Mouse (Mus musculus): Measurements from ENCODE around the gene Ing5. TPM values are rescaled to one million over a fixed set of nuclear protein-coding genes. Genes with fewer than 3 reads are reported as not detected.
"Not testable (repeated sequence)": the region's sequence is repeated elsewhere in the genome, so short reads cannot be mapped to it uniquely, and the experiment has no call there.

The Ing5 gene
- polyA plus RNA-seq (2016; fragmentation: Nextera tagmentation; extraction: Ambion mirVana) = 16.6 and 16.9 TPM in 2 replicates

DNA sequence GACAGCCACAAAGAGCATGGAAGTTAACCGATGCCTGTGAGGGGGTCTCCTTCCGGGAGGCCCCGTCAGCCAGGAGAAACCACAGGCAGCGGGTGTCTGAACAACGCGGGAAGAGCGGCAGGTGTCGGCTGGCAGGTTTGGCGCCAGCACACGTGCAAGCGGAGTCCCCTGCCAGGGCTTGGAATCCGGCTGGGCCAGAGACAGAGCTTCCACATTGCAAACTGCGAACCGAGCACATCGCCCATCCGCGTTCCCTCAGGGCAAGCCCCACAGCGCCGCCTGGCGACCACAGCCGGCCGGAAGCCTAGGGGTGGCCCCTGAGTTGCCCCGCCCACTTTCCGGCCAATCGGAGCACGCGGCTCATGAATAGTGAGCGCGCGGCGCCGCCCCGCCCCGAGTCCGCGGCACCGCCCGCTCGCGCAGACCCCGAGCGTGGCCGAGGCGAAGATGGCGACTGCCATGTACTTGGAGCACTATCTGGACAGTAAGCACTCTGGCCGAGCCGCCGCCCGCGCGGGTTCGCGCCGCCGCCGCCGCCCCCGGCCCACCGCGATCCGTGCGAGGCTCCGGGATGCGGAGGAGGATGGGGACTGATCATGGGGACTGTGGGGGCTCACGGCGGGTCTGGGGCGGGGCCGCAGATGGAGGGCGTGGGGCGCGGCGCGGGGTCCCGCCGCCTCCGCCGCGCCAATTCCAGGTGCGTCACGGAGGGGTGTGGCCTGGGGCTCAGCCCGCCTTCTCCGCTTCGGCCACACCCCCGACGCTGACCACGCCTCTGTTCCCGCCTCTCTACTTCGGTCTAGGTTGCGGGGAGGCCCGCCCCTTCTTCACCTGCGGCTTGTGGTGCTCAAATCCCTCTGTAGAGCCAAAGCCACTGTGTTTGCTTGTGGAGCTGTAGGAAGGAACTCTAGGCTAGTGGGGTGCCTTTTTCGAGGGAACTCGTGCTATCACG, at the start of gene Ing5:
Gene Ing5 (plus strand): TSS at position 410 of the 952 bp plus-strand sequence.
- H3K4me3 ChIP-seq = peak within 1 kb of the TSS; percentile 73
- H3K27ac ChIP-seq (ENCODE audit: poor library complexity, severe bottlenecking) = peak within 1 kb of the TSS; percentile 97
- peak; percentile 96 for ATAC-seq (ENCODE audit: insufficient number of reproducible peaks, low FRiP score)

GRCm38 (mm10) chr1:93754573-93755290, 49.0 kb upstream of the Ing5 start, which contains the start of gene Thap4:
TSS of gene Thap4 (minus strand) at chr1:93754864.
- Histone ChIP-seq H3K9ac (peak within 1 kb of the TSS; percentile 88), H3K27ac (ENCODE audit: poor library complexity, severe bottlenecking) (peak within 1 kb of the TSS; percentile 77), H3K4me1 (replicated peaks) (peaks cover 16% of the 10 kb centered on the region), H3K4me2 (peak within 1 kb of the TSS; percentile 91), H3K4me3 (peak within 1 kb of the TSS; percentile 74), H3K27me3 (replicated peaks) (no peaks in the 10 kb centered on the region), H3K9me3 (replicated peaks) (no peaks in the 10 kb centered on the region), H3K36me3 (peaks cover 10% of the 10 kb centered on the region)
- WGBS = under 1% methylated on average over 117 of the region's 121 CpGs
- peak; percentile 92 for ATAC-seq (ENCODE audit: insufficient number of reproducible peaks, low FRiP score)

More for the DNA sequence above, at the start of gene Ing5:
- no peaks in the 10 kb centered on the region for H3K27me3 ChIP-seq (replicated peaks)
- WGBS = under 1% methylated on average over 87 of the region's 94 CpGs
- H3K9me3 ChIP-seq (replicated peaks) = no peaks in the 10 kb centered on the region
- H3K36me3 ChIP-seq = peaks cover 43% of the 10 kb centered on the region
- H3K9ac ChIP-seq = peak within 1 kb of the TSS; percentile 85
- H3K4me2 ChIP-seq = peak within 1 kb of the TSS; percentile 84
- peaks cover 32% of the 10 kb centered on the region for H3K4me1 ChIP-seq (replicated peaks)

- Histone ChIP-seq H3K9me3 (replicated peaks) (no peaks in the 10 kb centered on the region), H3K4me3 (peak overlapping the region; percentile 74), H3K27ac (ENCODE audit: poor library complexity, severe bottlenecking) (peak overlapping the region; percentile 77), H3K4me2 (peak overlapping the region; percentile 91), H3K9ac (peak overlapping the region; percentile 88), H3K27me3 (replicated peaks) (no peaks in the 10 kb centered on the region), H3K4me1 (replicated peaks) (peaks cover 16% of the 10 kb centered on the region), H3K36me3 (peaks cover 5% of the 10 kb centered on the region)
- ATAC-seq (ENCODE audit: insufficient number of reproducible peaks, low FRiP score) = no peak
- under 1% methylated on average over 13 of the region's 13 CpGs for WGBS
Measured at GRCm38 (mm10) chr1:93755291-93755610, 48.5 kb upstream of the Ing5 start.

GRCm38 (mm10) chr1:93755618-93756017, 48.1 kb upstream of the Ing5 start:
- Histone ChIP-seq H3K36me3 (peaks cover 2% of the 10 kb centered on the region), H3K27ac (ENCODE audit: poor library complexity, severe bottlenecking) (0 out of 2 replicates have a peak overlapping the region, but pooled peaks have one; percentile 77), H3K4me1 (replicated peaks) (peaks cover 16% of the 10 kb centered on the region), H3K4me3 (peak overlapping the region; percentile 74), H3K9me3 (replicated peaks) (no peaks in the 10 kb centered on the region), H3K27me3 (replicated peaks) (no peaks in the 10 kb centered on the region), H3K4me2 (peak overlapping the region; percentile 91), H3K9ac (peak overlapping the region; percentile 88)
- no peak for ATAC-seq (ENCODE audit: insufficient number of reproducible peaks, low FRiP score)
- WGBS = 38% methylated on average over 7 of the region's 7 CpGs

GRCm38 (mm10) chr1:93756154-93756553, 47.6 kb upstream of the Ing5 start:
- no peak overlapping the region for H3K27ac ChIP-seq (ENCODE audit: poor library complexity, severe bottlenecking)
- ATAC-seq (ENCODE audit: insufficient number of reproducible peaks, low FRiP score) = no peak
- H3K4me2 ChIP-seq = no peak overlapping the region
- H3K4me1 ChIP-seq (replicated peaks) = peaks cover 16% of the 10 kb centered on the region
- H3K4me3 ChIP-seq = no peak overlapping the region
- H3K9me3 ChIP-seq (replicated peaks) = no peaks in the 10 kb centered on the region
- no peaks in the 10 kb centered on the region for H3K27me3 ChIP-seq (replicated peaks)
- no peaks in the 10 kb centered on the region for H3K36me3 ChIP-seq
- H3K9ac ChIP-seq = no peak overlapping the region

- Histone ChIP-seq H3K36me3 (no peaks in the 10 kb centered on the region), H3K9me3 (replicated peaks) (no peaks in the 10 kb centered on the region), H3K27ac (ENCODE audit: poor library complexity, severe bottlenecking) (no peak overlapping the region), H3K9ac (no peak overlapping the region), H3K4me1 (replicated peaks) (peaks cover 10% of the 10 kb centered on the region; the same call in 1 of the 2 replicates), H3K4me2 (no peak overlapping the region), H3K27me3 (replicated peaks) (no peaks in the 10 kb centered on the region), H3K4me3 (no peak overlapping the region)
- WGBS = 89% methylated on average over 1 of the region's 1 CpGs
- ATAC-seq (ENCODE audit: insufficient number of reproducible peaks, low FRiP score) = no peak
Measured at GRCm38 (mm10) chr1:93760076-93760475, 43.7 kb upstream of the Ing5 start.

- H3K9me3 ChIP-seq (replicated peaks); H3K4me3 ChIP-seq; H3K4me2 ChIP-seq; H3K36me3 ChIP-seq; H3K27me3 ChIP-seq (replicated peaks); H3K27ac ChIP-seq (ENCODE audit: poor library complexity, severe bottlenecking); H3K4me1 ChIP-seq (replicated peaks); H3K9ac ChIP-seq; ATAC-seq (ENCODE audit: insufficient number of reproducible peaks, low FRiP score): not testable (repeated sequence)
- WGBS = 85% methylated on average over 3 of the region's 3 CpGs
Measured at GRCm38 (mm10) chr1:93763531-93763930, 40.2 kb upstream of the Ing5 start.

- Histone ChIP-seq H3K27me3 (replicated peaks) (no peaks in the 10 kb centered on the region), H3K36me3 (peaks cover 22% of the 10 kb centered on the region), H3K9ac (no peak overlapping the region), H3K4me3 (no peak overlapping the region), H3K9me3 (replicated peaks) (no peaks in the 10 kb centered on the region), H3K27ac (ENCODE audit: poor library complexity, severe bottlenecking) (no peak overlapping the region), H3K4me2 (no peak overlapping the region), H3K4me1 (replicated peaks) (no peaks in the 10 kb centered on the region)
- 88% methylated on average over 9 of the region's 9 CpGs for WGBS
- ATAC-seq (ENCODE audit: insufficient number of reproducible peaks, low FRiP score) = no peak
Measured at GRCm38 (mm10) chr1:93764871-93765591, 38.7 kb upstream of the Ing5 start.

DNA sequence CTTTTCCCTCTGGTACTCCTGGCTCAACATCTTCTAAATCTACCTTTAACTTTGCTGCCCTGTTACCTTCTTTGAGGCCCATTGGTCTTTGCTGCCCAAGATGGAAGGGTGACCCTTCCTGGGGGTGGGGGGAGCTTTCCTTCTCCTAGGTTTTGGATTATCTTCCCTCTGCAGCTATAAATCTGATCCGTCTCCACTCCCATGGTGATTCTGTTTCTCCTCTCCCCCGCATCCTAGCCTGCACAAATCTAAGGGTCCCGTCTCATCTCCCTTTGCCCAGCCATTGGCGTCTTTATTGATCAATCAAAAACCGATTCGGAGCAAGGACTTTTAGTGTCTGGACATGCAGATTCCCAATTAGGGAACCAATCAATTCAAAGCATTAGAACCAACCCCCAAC, 36.2 kb upstream of the Ing5 start:
- 97% methylated on average over 6 of the region's 6 CpGs for WGBS
- H3K27me3 ChIP-seq (replicated peaks) = no peaks in the 10 kb centered on the region
- H3K36me3 ChIP-seq = peaks cover 38% of the 10 kb centered on the region
- no peak overlapping the region for H3K4me2 ChIP-seq
- no peak overlapping the region for H3K9ac ChIP-seq
- ATAC-seq (ENCODE audit: insufficient number of reproducible peaks, low FRiP score) = no peak
- H3K9me3 ChIP-seq (replicated peaks) = 0 out of 2 replicates have a peak, but pooled peaks cover 2% of the 10 kb centered on the region
- no peak overlapping the region for H3K4me3 ChIP-seq
- H3K4me1 ChIP-seq (replicated peaks) = no peaks in the 10 kb centered on the region
- H3K27ac ChIP-seq (ENCODE audit: poor library complexity, severe bottlenecking) = no peak overlapping the region

DNA sequence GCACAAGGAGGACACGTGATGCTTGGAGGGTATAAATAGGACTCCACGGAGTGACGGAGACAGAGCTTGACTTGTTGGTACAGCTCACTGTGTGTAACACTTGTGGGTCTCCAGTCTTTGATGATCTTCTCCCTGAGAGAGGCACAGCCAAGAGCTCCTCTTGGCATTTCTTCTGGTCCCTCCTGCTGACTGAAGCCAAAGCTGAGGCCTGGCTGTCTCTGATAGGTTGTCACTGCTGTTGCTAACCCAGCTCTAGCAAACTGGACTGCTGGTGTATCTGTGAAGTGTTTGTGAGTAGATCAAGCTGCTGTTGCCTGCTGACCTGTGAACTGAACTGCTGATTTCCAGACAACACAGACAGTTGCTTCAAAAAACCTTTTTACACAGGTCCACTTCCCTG, 33.9 kb upstream of the Ing5 start:
- Histone ChIP-seq H3K4me3 (no peak overlapping the region), H3K4me1 (replicated peaks) (no peaks in the 10 kb centered on the region), H3K36me3 (peaks cover 60% of the 10 kb centered on the region), H3K27ac (ENCODE audit: poor library complexity, severe bottlenecking) (no peak overlapping the region), H3K9ac (no peak overlapping the region), H3K9me3 (replicated peaks) (0 out of 2 replicates have a peak, but pooled peaks cover 2% of the 10 kb centered on the region), H3K27me3 (replicated peaks) (no peaks in the 10 kb centered on the region), H3K4me2 (no peak overlapping the region)
- no peak for ATAC-seq (ENCODE audit: insufficient number of reproducible peaks, low FRiP score)
- 81% methylated on average over 3 of the region's 3 CpGs for WGBS
